Mouse (Mus musculus) CH12.LX (cell line): Measurements from ENCODE around the gene Keap1. TPM values are rescaled to one million over a fixed set of nuclear protein-coding genes. Genes with fewer than 3 reads are reported as not detected.

Experiments
- DNase-seq: peaks from one replicate; pipeline ENCODE4 v3.0.0-alpha.2; 2013; ENCODE audit errors: extremely low read depth
- H3K27ac ChIP-seq: 2 replicates; pipeline ENCODE4 v1.5.1; 2012; ENCODE audit warnings: low read depth, mild to moderate bottlenecking, control low read depth, moderate library complexity; ENCODE audit not compliant: insufficient read depth
- H3K27me3 ChIP-seq: replicated peaks from 2 replicates; pipeline ENCODE3; 2012; ENCODE audit warnings: inconsistent platforms
- H3K36me3 ChIP-seq, 2 experiments: replicated peaks in 1 of 2; 2 replicates each; pipeline versions ENCODE3 to v1.6.1; 2012; ENCODE audit warnings: inconsistent platforms in 1 of 2, low read length in 1 of 2, mild to moderate bottlenecking in 1 of 2, mixed read lengths in 1 of 2, moderate library complexity in 1 of 2; ENCODE audit not compliant: control insufficient read depth in 1 of 2, insufficient read depth in 1 of 2
- H3K4me1 ChIP-seq, 2 experiments: 2 replicates each; pipeline ENCODE4 v1.6.1; 2012; ENCODE audit warnings: inconsistent platforms in 1 of 2, moderate library complexity in 1 of 2; ENCODE audit not compliant: insufficient read depth in 2 of 2, control insufficient read depth in 1 of 2
- H3K4me2 ChIP-seq: 2 replicates; pipeline ENCODE4 v1.6.1; 2012; ENCODE audit warnings: low read depth, mild to moderate bottlenecking, control low read depth; ENCODE audit not compliant: poor library complexity, insufficient read depth, severe bottlenecking
- H3K4me3 ChIP-seq, 3 experiments: fragments of 150-350 bp in 1 of 3; sonication (generic) in 1 of 3; replicated peaks in 1 of 3; 2 replicates each; pipeline versions ENCODE3 to v1.5.1; 2011 to 2012; ENCODE audit warnings: low read depth in 2 of 3, low read length in 2 of 3, mild to moderate bottlenecking in 2 of 3, moderate library complexity in 2 of 3, control low read depth in 1 of 3, improper control_type of control experiment in 1 of 3, inconsistent platforms in 1 of 3, mixed read lengths in 1 of 3; ENCODE audit not compliant: poor library complexity in 1 of 3
- H3K79me2 ChIP-seq: replicated peaks from 2 replicates; pipeline ENCODE4 v1.6.1; 2012; ENCODE audit warnings: mild to moderate bottlenecking, moderate library complexity; ENCODE audit not compliant: control insufficient read depth, poor library complexity, insufficient read depth, severe bottlenecking; ENCODE audit errors: extremely low read depth
- H3K9ac ChIP-seq: 2 replicates; pipeline ENCODE4 v1.6.1; 2012; ENCODE audit warnings: low read depth, mild to moderate bottlenecking, control low read depth, moderate library complexity; ENCODE audit not compliant: insufficient read depth
- H3K9me3 ChIP-seq: replicated peaks from 2 replicates; pipeline ENCODE3; 2012; ENCODE audit warnings: low read length, inconsistent platforms, mixed read lengths
- BHLHE40 ChIP-seq: IDR thresholded peaks from 2 replicates; pipeline ENCODE4 v1.6.1; 2011; ENCODE audit warnings: mild to moderate bottlenecking, low read depth, low read length, improper control_type of control experiment
- CHD1 ChIP-seq: IDR thresholded peaks from 2 replicates; pipeline ENCODE4 v1.6.1; 2012; ENCODE audit warnings: low read depth, low read length, improper control_type of control experiment, inconsistent platforms
- CHD2 ChIP-seq: IDR thresholded peaks from 2 replicates; pipeline ENCODE4 v1.6.1; 2011; ENCODE audit warnings: low read length, improper control_type of control experiment
- CTCF ChIP-seq, 2 experiments: IDR thresholded peaks in 1 of 2; conservative IDR thresholded peaks in 1 of 2; 2 replicates each; pipeline ENCODE4 v1.5.1; 2011 to 2012; ENCODE audit warnings: low read depth in 2 of 2, low read length in 2 of 2, improper control_type of control experiment in 1 of 2, inconsistent platforms in 1 of 2, mild to moderate bottlenecking in 1 of 2, moderate library complexity in 1 of 2
- E2F4 ChIP-seq: IDR thresholded peaks from 2 replicates; pipeline ENCODE4 v1.6.1; 2011; ENCODE audit warnings: low read depth, low read length, improper control_type of control experiment; ENCODE audit not compliant: insufficient replicate concordance
- ELF1 ChIP-seq: IDR thresholded peaks from 2 replicates; pipeline ENCODE4 v1.6.1; 2014; ENCODE audit warnings: low read depth, mild to moderate bottlenecking, inconsistent platforms, low read length, improper control_type of control experiment
- EP300 ChIP-seq: IDR thresholded peaks from 2 replicates; pipeline ENCODE4 v1.6.1; 2011; ENCODE audit warnings: low read length, improper control_type of control experiment
- ETS1 ChIP-seq: conservative IDR thresholded peaks from 2 replicates; pipeline ENCODE4 v1.6.1; 2012; ENCODE audit warnings: low read depth, mild to moderate bottlenecking, inconsistent platforms, low read length, improper control_type of control experiment, moderate library complexity
- GABPA ChIP-seq: IDR thresholded peaks from 2 replicates; pipeline ENCODE4 v1.6.1; 2012; ENCODE audit warnings: low read depth, low read length, improper control_type of control experiment, inconsistent platforms; ENCODE audit not compliant: insufficient replicate concordance
- HCFC1 ChIP-seq: IDR thresholded peaks from 2 replicates; pipeline ENCODE4 v1.6.1; 2012; ENCODE audit warnings: low read depth, mild to moderate bottlenecking, inconsistent platforms, low read length, improper control_type of control experiment
- IRF4 ChIP-seq: IDR thresholded peaks from 2 replicates; pipeline ENCODE4 v1.6.1; 2014; ENCODE audit warnings: low read depth, mild to moderate bottlenecking, inconsistent platforms, low read length, improper control_type of control experiment
- JUN ChIP-seq: IDR thresholded peaks from 2 replicates; pipeline ENCODE4 v1.6.1; 2011; ENCODE audit warnings: low read depth, mild to moderate bottlenecking, low read length, improper control_type of control experiment, moderate library complexity; ENCODE audit not compliant: insufficient read depth
- JUND ChIP-seq: conservative IDR thresholded peaks from 2 replicates; pipeline ENCODE4 v1.6.1; 2011; ENCODE audit warnings: low read depth, low read length, improper control_type of control experiment
- KAT2A ChIP-seq: IDR thresholded peaks from 2 replicates; pipeline ENCODE4 v1.6.1; 2012; ENCODE audit warnings: low read length, improper control_type of control experiment, inconsistent platforms; ENCODE audit not compliant: insufficient replicate concordance
- MAX ChIP-seq: IDR thresholded peaks from 2 replicates; pipeline ENCODE4 v1.6.1; 2011; ENCODE audit warnings: low read length, improper control_type of control experiment
- MEF2A ChIP-seq: IDR thresholded peaks from 2 replicates; pipeline ENCODE4 v1.6.1; 2014; ENCODE audit warnings: low read depth, mild to moderate bottlenecking, inconsistent platforms, low read length, improper control_type of control experiment, borderline replicate concordance
- MXI1 ChIP-seq: IDR thresholded peaks from 2 replicates; pipeline ENCODE4 v1.6.1; 2011; ENCODE audit warnings: mild to moderate bottlenecking, low read depth, low read length, improper control_type of control experiment
- MYC ChIP-seq: IDR thresholded peaks from 2 replicates; pipeline ENCODE4 v1.6.1; 2011; ENCODE audit warnings: low read depth, mild to moderate bottlenecking, improper control_type of control experiment, low read length
- NELFE ChIP-seq: IDR thresholded peaks from 2 replicates; pipeline ENCODE4 v1.6.1; 2011; ENCODE audit warnings: low read depth, low read length, improper control_type of control experiment
- PAX5 ChIP-seq: IDR thresholded peaks from 2 replicates; pipeline ENCODE4 v1.6.1; 2012; ENCODE audit warnings: low read length, inconsistent platforms, mixed read lengths
- POLR2A ChIP-seq: IDR thresholded peaks from 2 replicates; pipeline ENCODE4 v1.6.1; 2011; ENCODE audit warnings: low read depth, mild to moderate bottlenecking, improper control_type of control experiment, low read length
- POLR2AphosphoS2 ChIP-seq: IDR thresholded peaks from 2 replicates; pipeline ENCODE4 v1.6.1; 2011; ENCODE audit warnings: low read depth, low read length, improper control_type of control experiment
- RAD21 ChIP-seq: IDR thresholded peaks from 2 replicates; pipeline ENCODE4 v1.6.1; 2011; ENCODE audit warnings: low read depth, mild to moderate bottlenecking, low read length, improper control_type of control experiment, moderate library complexity
- SIN3A ChIP-seq: IDR thresholded peaks from 2 replicates; pipeline ENCODE4 v1.6.1; 2012; ENCODE audit warnings: low read length, improper control_type of control experiment, inconsistent platforms
- SMC3 ChIP-seq: IDR thresholded peaks from 2 replicates; pipeline ENCODE4 v1.6.1; 2011; ENCODE audit warnings: low read depth, low read length, improper control_type of control experiment
- TCF12 ChIP-seq: IDR thresholded peaks from 2 replicates; pipeline ENCODE4 v1.6.1; 2014; ENCODE audit warnings: low read depth, mild to moderate bottlenecking, inconsistent platforms, low read length, improper control_type of control experiment
- UBTF ChIP-seq: IDR thresholded peaks from 2 replicates; pipeline ENCODE4 v1.6.1; 2012; ENCODE audit warnings: low read depth, mild to moderate bottlenecking, inconsistent platforms, low read length, improper control_type of control experiment, moderate library complexity
- USF2 ChIP-seq: conservative IDR thresholded peaks from 2 replicates; pipeline ENCODE4 v1.6.1; 2011; ENCODE audit warnings: low read depth, low read length, improper control_type of control experiment
- ZC3H11A ChIP-seq: IDR thresholded peaks from 2 replicates; pipeline ENCODE4 v1.6.1; 2012; ENCODE audit warnings: low read depth, mild to moderate bottlenecking, inconsistent platforms, low read length, improper control_type of control experiment
- ZMIZ1 ChIP-seq: IDR thresholded peaks from 2 replicates; pipeline ENCODE4 v1.6.1; 2012; ENCODE audit warnings: low read depth, mild to moderate bottlenecking, inconsistent platforms, low read length, improper control_type of control experiment
- ZNF384 ChIP-seq: IDR thresholded peaks from 2 replicates; pipeline ENCODE4 v1.6.1; 2012; ENCODE audit warnings: low read depth, low read length, improper control_type of control experiment, inconsistent platforms
- dilution Hi-C: fragments of 300-500 bp; cut with MboI; formaldehyde crosslinking; loops from 2 replicates; pipeline ENCODE4 v1.14.3; 2020; ENCODE audit warnings: low sequenced_read_pairs; ENCODE audit not compliant: extremely low pct_unique_long_range_greater_than_20kb, extremely low pct_ligation_motif_present
- in situ Hi-C: fragments of 300-500 bp; cut with MboI; formaldehyde crosslinking; loops from 3 replicates; pipeline ENCODE4 v1.14.3; 2019; ENCODE audit warnings: low sequenced_read_pairs, low pct_ligation_motif_present, low pct_unique_long_range_greater_than_20kb, mixed read lengths
- polyA plus RNA-seq: library from polyadenylated mRNA; unstranded; fragments of >175 nt; gene quantifications from 2 replicates; pipeline ENCODE4 v1.2.1, GENCODE M21; 2012; ENCODE audit warnings: low read depth; ENCODE audit not compliant: insufficient read length
- total RNA-seq, 2 experiments: library from RNA; depleted of rRNA; stranded (reverse); fragments of 300-350 nt in 1 of 2; fragments of >200 nt in 1 of 2; gene quantifications; 2 replicates each; pipeline ENCODE4 v1.2.3; 2012 to 2014

The Keap1 gene
- total and polyA plus RNA-seq, 3 experiments: 18.4 to 41.7 (median 31.2) TPM

DNA sequence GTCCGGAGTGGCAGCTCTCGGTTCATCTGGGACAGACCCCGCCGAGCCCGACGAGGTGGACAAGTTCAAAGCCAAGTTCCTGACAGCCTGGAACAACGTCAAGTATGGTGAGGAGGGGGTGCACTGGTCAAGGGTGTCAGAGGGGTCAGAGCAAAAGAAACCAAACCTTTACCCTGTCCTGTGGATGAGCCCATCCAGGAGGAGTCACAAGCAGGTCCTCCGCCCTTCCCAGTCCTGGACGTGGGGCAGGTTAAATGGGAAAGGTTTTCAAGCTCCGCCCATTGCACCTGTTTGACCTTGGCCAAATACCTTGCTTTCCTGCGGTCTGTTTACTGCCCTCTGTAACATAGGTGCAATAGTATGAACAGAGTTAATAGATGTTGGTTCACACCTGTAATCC is 26.4 kb upstream of the Keap1 start:
- no peak overlapping the region for H3K27ac ChIP-seq
- dilution Hi-C loops: no loop called here
- peak overlapping the region; percentile 77 to 86 (median 86) for H3K4me3 ChIP-seq
- H3K9ac ChIP-seq: peak overlapping the region; percentile 96
- peaks cover 0 to 27% of the 10 kb centered on the region in 2 experiments; a peak in 3 of 4 replicates for H3K4me1 ChIP-seq
- peak overlapping the region; percentile 90 for H3K4me2 ChIP-seq
- no peak for DNase-seq
- H3K9me3 ChIP-seq: no peaks in the 10 kb centered on the region
- H3K36me3 ChIP-seq: peaks cover 19 to 37% of the 10 kb centered on the region in 2 experiments
- peaks cover 6% of the 10 kb centered on the region for H3K79me2 ChIP-seq
- in situ Hi-C loops: no loop called here
- TF ChIP-seq SMC3: no peak
- TF ChIP-seq ETS1: no peak
- no peak for TF ChIP-seq CHD2
- TF ChIP-seq POLR2A: no peak
- no peak for TF ChIP-seq E2F4
- no peak for TF ChIP-seq JUND
- TF ChIP-seq GABPA: no peak
- TF ChIP-seq MXI1: no peak
- TF ChIP-seq TCF12: no peak
- no peak for TF ChIP-seq KAT2A
- no peak for TF ChIP-seq IRF4
- no peak for TF ChIP-seq CHD1
- TF ChIP-seq ZMIZ1: no peak
- no peak for TF ChIP-seq USF2
- no peak for TF ChIP-seq ZC3H11A
- TF ChIP-seq ZNF384: no peak
- TF ChIP-seq NELFE: no peak
- TF ChIP-seq BHLHE40: no peak
- TF ChIP-seq HCFC1: no peak
- no peak for TF ChIP-seq ELF1
- H3K27me3 ChIP-seq: no peaks in the 10 kb centered on the region

GRCm38 (mm10) chr9:21265000-21265561 is 25.9 kb upstream of the Keap1 start, which contains the start of gene Atg4d:
Atg4d (plus strand) TSS chr9:21265293.
- H3K27me3 ChIP-seq: no peaks in the 10 kb centered on the region
- H3K27ac ChIP-seq: peak within 1 kb of the TSS; percentile 83
- peaks cover 14 to 32% of the 10 kb centered on the region in 2 experiments for H3K36me3 ChIP-seq
- H3K9ac ChIP-seq: peak within 1 kb of the TSS; percentile 96
- peaks cover 6% of the 10 kb centered on the region for H3K79me2 ChIP-seq
- H3K4me3 ChIP-seq: peak within 1 kb of the TSS; percentile 77 to 86 (median 86)
- peaks cover 0 to 27% of the 10 kb centered on the region in 2 experiments; a peak in 3 of 4 replicates for H3K4me1 ChIP-seq
- H3K4me2 ChIP-seq: peak within 1 kb of the TSS; percentile 90
- H3K9me3 ChIP-seq: no peaks in the 10 kb centered on the region
- peak; percentile 99 for DNase-seq
- dilution Hi-C loops: no loop called here
- in situ Hi-C loops: no loop called here
- TF ChIP-seq CTCF (conservative IDR thresholded peaks at IDR 0.05 in 1 of 2, IDR thresholded peaks at IDR 0.05 in 1 of 2; ENCODE audit: low read depth in 2 of 2, low read length in 2 of 2): no peak
- TF ChIP-seq MYC: no peak
- TF ChIP-seq TCF12: peak; percentile 94
- TF ChIP-seq JUN: no peak
- no peak for TF ChIP-seq RAD21
- TF ChIP-seq UBTF: peak; percentile 76; the same call in 1 of the 2 replicates
- TF ChIP-seq ZC3H11A: no peak
- TF ChIP-seq ZMIZ1: peak; percentile 78; the same call in 1 of the 2 replicates
- peak; percentile 82 for TF ChIP-seq SIN3A
- peak; percentile 17; the same call in 1 of the 2 replicates for TF ChIP-seq IRF4
- TF ChIP-seq MAX: 0 out of 2 replicates have a peak, but pooled peaks have one; percentile 5
- TF ChIP-seq CHD2: no peak
- TF ChIP-seq ELF1: peak; percentile 74
- TF ChIP-seq GABPA: no peak
- TF ChIP-seq JUND: no peak
- TF ChIP-seq POLR2A: peak; percentile 98
- TF ChIP-seq NELFE: peak; percentile 97
- peak; percentile 58; the same call in 1 of the 2 replicates for TF ChIP-seq POLR2AphosphoS2
- no peak for TF ChIP-seq EP300
- no peak; the same call in 1 of the 2 replicates for TF ChIP-seq ETS1
- no peak for TF ChIP-seq MEF2A
- no peak for TF ChIP-seq E2F4
- no peak for TF ChIP-seq PAX5
- TF ChIP-seq MXI1: no peak; the same call in 1 of the 2 replicates
